10 mouse cellular contexts compared by ENCODE assay signal in genomic region chr8:122314899-122315496, GRCm38 (mm10). TPM values are rescaled to one million over a fixed set of nuclear protein-coding genes. Genes with fewer than 3 reads are reported as not detected.
DNase-seq lines count a peak whose midpoint lies in the region; ATAC-seq and TF ChIP-seq lines count a peak whose summit lies in the region.
"Had no signal": no experiment of that assay in that cellular context is flagged by ENCODE, and none has a peak within 500 bp of the region (broad histone marks: within the 10 kb centered on the region; RNA-seq: fewer than 3 reads in every experiment).

No protein-coding gene starts in this region.

- no peak overlapping the region for H3K4me2 ChIP-seq in hindbrain, postnatal 0 days (ENCODE audit: low read depth, low read length)
- H3K4me2 ChIP-seq: embryonic facial prominence, embryonic 15.5 days had no signal

- 37% methylated on average over 13 of the region's 13 CpGs for WGBS in lung, adult 2 months
- WGBS in liver, adult 2 months: 65% methylated on average over 13 of the region's 13 CpGs
- WGBS in small intestine, adult 2 months: 22% methylated on average over 13 of the region's 13 CpGs
- 57% methylated on average over 13 of the region's 13 CpGs for WGBS in hindbrain, postnatal 0 days

- H3K4me1 ChIP-seq in lung, adult 2 months (ENCODE audit: control insufficient read depth, insufficient read depth, low read length): peaks cover 2% of the 10 kb centered on the region; the same call in 1 of the 2 replicates
- peaks cover 72% of the 10 kb centered on the region for H3K4me1 ChIP-seq in liver, adult 2 months (ENCODE audit: control insufficient read depth, insufficient read depth, low read length)
- peaks cover 66% of the 10 kb centered on the region for H3K4me1 ChIP-seq in small intestine, adult 2 months (ENCODE audit: control insufficient read depth, insufficient read depth, insufficient read length, low read length)
- H3K4me1 ChIP-seq in hindbrain, postnatal 0 days (ENCODE audit: insufficient read depth, low read length): no peaks in the 10 kb centered on the region

- intact Hi-C loops in heart, postnatal 25 days (cut with DNase I): no loop called here

- H3K9me3 ChIP-seq in hindbrain, postnatal 0 days (ENCODE audit: low read length): no peaks in the 10 kb centered on the region
- H3K9me3 ChIP-seq: embryonic facial prominence, embryonic 15.5 days; midbrain, embryonic 10.5 days had no signal

- no peak for TF ChIP-seq CTCF in lung, adult 2 months (IDR thresholded peaks at IDR 0.05; ENCODE audit: insufficient read depth, low read length)
- no peak for TF ChIP-seq CTCF in liver, adult 2 months (IDR thresholded peaks at IDR 0.05; ENCODE audit: low read depth, low read length)
- no peak for TF ChIP-seq CTCF in small intestine, adult 2 months (IDR thresholded peaks at IDR 0.05; ENCODE audit: extremely low read depth, insufficient read length, insufficient replicate concordance, low read depth, low read length)
- TF ChIP-seq CTCF in hindbrain, postnatal 0 days (IDR thresholded peaks at IDR 0.05; ENCODE audit: low read depth): no peak

- H3K9ac ChIP-seq in liver, adult 2 months (ENCODE audit: low read depth, low read length): peak overlapping the region; percentile 46
- no peak overlapping the region for H3K9ac ChIP-seq in hindbrain, postnatal 0 days (replicated peaks; ENCODE audit: low read length)
- H3K9ac ChIP-seq: embryonic facial prominence, embryonic 15.5 days had no signal

- no peaks in the 10 kb centered on the region for H3K36me3 ChIP-seq in liver, adult 2 months (ENCODE audit: control insufficient read depth, insufficient read depth, low read length)
- H3K36me3 ChIP-seq in small intestine, adult 2 months (ENCODE audit: control insufficient read depth, insufficient read depth, low read length): peaks cover 5% of the 10 kb centered on the region; the same call in 1 of the 2 replicates
- no peaks in the 10 kb centered on the region for H3K36me3 ChIP-seq in hindbrain, postnatal 0 days (ENCODE audit: insufficient read depth, low read length)
- H3K36me3 ChIP-seq: embryonic facial prominence, embryonic 15.5 days; midbrain, embryonic 10.5 days had no signal

- ATAC-seq in hindbrain, postnatal 0 days: no peak

- DNase-seq in lung, adult 18-20 months: peak; percentile 55 to 67
- DNase-seq in lung, adult 2 months: no peak
- DNase-seq in heart, postnatal 25 days (ENCODE audit: low spot score): peak; percentile 61
- DNase-seq in liver, adult 2 months (ENCODE audit: extremely low read depth, low read depth, low spot score): no peak
- no peak for DNase-seq in thymus, postnatal 4 days
- DNase-seq in hindbrain, postnatal 0 days (ENCODE audit: low spot score): no peak
- DNase-seq in MN1 (ENCODE audit: low spot score): no peak

- TF ChIP-seq POLR2A in lung, adult 2 months (IDR thresholded peaks at IDR 0.05; ENCODE audit: borderline replicate concordance, extremely low read depth, low read depth, low read length): no peak
- TF ChIP-seq POLR2A in liver, adult 2 months (IDR thresholded peaks at IDR 0.05; ENCODE audit: extremely low read depth, insufficient read depth, low read length): no peak
- no peak for TF ChIP-seq POLR2A in small intestine, adult 2 months (IDR thresholded peaks at IDR 0.05; ENCODE audit: low read depth, low read length)

- H3K27ac ChIP-seq in liver, adult 2 months (replicated peaks; ENCODE audit: insufficient read depth, low read depth, low read length): peak overlapping the region; percentile 37
- H3K27ac ChIP-seq in small intestine, adult 2 months (ENCODE audit: insufficient read depth, low read depth, low read length): peak overlapping the region; percentile 58
- no peak overlapping the region for H3K27ac ChIP-seq in hindbrain, postnatal 0 days
- H3K27ac ChIP-seq: embryonic facial prominence, embryonic 15.5 days had no signal

- peaks cover 17% of the 10 kb centered on the region; the same call in 1 of the 2 replicates for H3K79me2 ChIP-seq in liver, adult 2 months (ENCODE audit: control insufficient read depth, insufficient read depth, low read length)

- no peak overlapping the region for H3K4me3 ChIP-seq in lung, adult 2 months (replicated peaks; ENCODE audit: extremely low read depth, low read depth, low read length)
- H3K4me3 ChIP-seq in liver, adult 2 months (ENCODE audit: insufficient read depth, low read depth, low read length): no peak overlapping the region
- H3K4me3 ChIP-seq in small intestine, adult 2 months (ENCODE audit: low read depth, low read length): no peak overlapping the region
- H3K4me3 ChIP-seq in hindbrain, postnatal 0 days (ENCODE audit: low read length): no peak overlapping the region
- H3K4me3 ChIP-seq: embryonic facial prominence, embryonic 15.5 days; midbrain, embryonic 10.5 days had no signal

- H3K27me3 ChIP-seq in liver, adult 2 months (ENCODE audit: control insufficient read depth, insufficient read depth, low read length): no peaks in the 10 kb centered on the region
- no peaks in the 10 kb centered on the region for H3K27me3 ChIP-seq in small intestine, adult 2 months (ENCODE audit: control insufficient read depth, insufficient read depth, low read length)
- H3K27me3 ChIP-seq in hindbrain, postnatal 0 days (ENCODE audit: insufficient read depth, low read length): no peaks in the 10 kb centered on the region
- H3K27me3 ChIP-seq: embryonic facial prominence, embryonic 15.5 days had no signal

RNA-seq across cellular contexts. Expression of gene Zfpm1, which starts 33.1 kb away (rescaled TPM):
- 32.0 and 38.4 TPM in 2 replicates for polyA plus RNA-seq in lung, adult 2 months (2012; rRNA removed)
- total RNA-seq in heart, postnatal 25 days (2021): 10 to 100 TPM; 21.3 to 22.6 TPM
- 7.9 and 8.4 TPM in 2 replicates for total RNA-seq in liver, adult 2 months (2014; rRNA removed)
- polyA plus RNA-seq in liver, adult 2 months (2012; rRNA removed): 56.5 and 67.5 TPM in 2 replicates
- polyA plus RNA-seq in small intestine, adult 2 months (2012; rRNA removed): 153 and 187 TPM in 2 replicates
- 28.0 and 37.6 TPM in 2 replicates for total RNA-seq in hindbrain, postnatal 0 days (2014; rRNA removed)
- polyA plus RNA-seq in hindbrain, postnatal 0 days (2015; fragmentation: Nextera tagmentation; extraction: Ambion mirVana): 1.5 and 2.0 TPM in 2 replicates

RNA-seq across cellular contexts. Expression of gene Trhr2, which starts 45.5 kb away (rescaled TPM):
- polyA plus RNA-seq in lung, adult 2 months (2012; rRNA removed): not detected in 2 replicates
- total RNA-seq in heart, postnatal 25 days (2021): not detected
- not detected in 2 replicates for total RNA-seq in liver, adult 2 months (2014; rRNA removed)
- polyA plus RNA-seq in liver, adult 2 months (2012; rRNA removed): not detected in 2 replicates
- 0.09 and 0.13 TPM in 2 replicates for polyA plus RNA-seq in small intestine, adult 2 months (2012; rRNA removed)
- 2.0 and 3.2 TPM in 2 replicates for total RNA-seq in hindbrain, postnatal 0 days (2014; rRNA removed)
- 0.45 and 0.57 TPM in 2 replicates for polyA plus RNA-seq in hindbrain, postnatal 0 days (2015; fragmentation: Nextera tagmentation; extraction: Ambion mirVana)
- polyA plus RNA-seq: midbrain, embryonic 10.5 days had no signal

Comparison
In these comparisons a context has a peak if more than half of its experiments do, and no peak if none do; other contexts are left out.
1. DNase-seq: peak in lung, adult 18-20 months (2 of 2) and heart, postnatal 25 days (single experiment); none in lung, adult 2 months (single experiment), liver, adult 2 months (single experiment), thymus, postnatal 4 days (single experiment), hindbrain, postnatal 0 days (single experiment) and MN1 (single experiment).
2. RNA of gene Zfpm1, which starts 33.1 kb away (polyA plus RNA-seq): 153 to 187 TPM in small intestine, adult 2 months, 56.5 to 67.5 TPM in liver, adult 2 months and 32.0 to 38.4 TPM in lung, adult 2 months; 1.5 to 2.0 TPM in hindbrain, postnatal 0 days; every median in the first group is over 10 times any median in the second.